Mouse (Mus musculus) kidney, postnatal 10 days (tissue): ENCODE measurements at regions not wholly inside any gene's neighbourhood (a gene's known extent, or its start where the extent isn't known, plus 50 kb on each side); places are given as distances from the start of the nearest gene placed in this dataset.

Experiments used
- DNase-seq: peaks from one replicate; pipeline ENCODE4 v3.0.0; 2021; ENCODE audit warnings: mixed read lengths

DNA sequence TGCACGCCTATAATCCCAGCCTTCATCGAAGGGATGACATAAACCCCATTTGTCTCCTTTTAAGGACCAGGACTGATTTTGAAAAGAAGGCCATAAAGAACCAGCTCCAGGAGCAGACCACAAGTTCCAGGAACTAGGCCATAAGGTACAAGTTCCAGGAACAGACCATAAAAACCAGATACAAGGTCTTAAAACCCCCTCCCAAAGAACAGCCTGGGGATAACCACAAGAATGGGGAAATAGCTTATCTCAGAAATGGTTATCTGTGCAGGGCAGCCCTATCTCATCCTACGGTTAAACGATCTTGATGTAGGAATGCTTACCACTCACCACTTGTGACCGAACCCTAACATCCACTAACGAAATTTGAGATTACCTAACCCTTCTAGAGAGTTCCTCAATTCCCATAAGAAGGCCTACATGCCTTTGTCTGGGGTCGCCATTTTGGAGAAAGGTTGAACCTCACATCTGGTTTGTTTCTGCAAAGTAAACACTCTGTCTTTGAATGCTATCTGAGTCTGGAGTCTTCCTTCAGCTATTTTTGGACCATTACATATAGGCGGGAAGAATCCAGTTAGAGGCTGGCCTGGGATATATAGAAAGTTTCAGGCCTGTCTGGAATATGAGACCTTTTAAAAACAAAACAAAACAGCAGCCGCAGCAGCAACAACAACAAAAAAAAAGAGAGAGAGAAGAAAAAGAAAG is 103.5 kb upstream of the Fut8 start:
- no peak for DNase-seq

GRCm38 (mm10) chr12:77133465-77134305 is 104.2 kb upstream of the Fut8 start:
- no peak for DNase-seq

GRCm38 (mm10) chr12:77131328-77131727 is 106.6 kb upstream of the Fut8 start:
- peak; percentile 14 for DNase-seq

GRCm38 (mm10) chr12:77130526-77130925 is 107.4 kb upstream of the Fut8 start:
- DNase-seq = no peak

GRCm38 (mm10) chr12:77124267-77124666 is 113.7 kb upstream of the Fut8 start:
- no peak for DNase-seq

GRCm38 (mm10) chr12:77113516-77113915 is 124.4 kb upstream of the Fut8 start:
- DNase-seq = no peak

- no peak for DNase-seq
These were observed 125.8 kb upstream of the Fut8 start for GRCm38 (mm10) chr12:77112133-77112532.

DNA sequence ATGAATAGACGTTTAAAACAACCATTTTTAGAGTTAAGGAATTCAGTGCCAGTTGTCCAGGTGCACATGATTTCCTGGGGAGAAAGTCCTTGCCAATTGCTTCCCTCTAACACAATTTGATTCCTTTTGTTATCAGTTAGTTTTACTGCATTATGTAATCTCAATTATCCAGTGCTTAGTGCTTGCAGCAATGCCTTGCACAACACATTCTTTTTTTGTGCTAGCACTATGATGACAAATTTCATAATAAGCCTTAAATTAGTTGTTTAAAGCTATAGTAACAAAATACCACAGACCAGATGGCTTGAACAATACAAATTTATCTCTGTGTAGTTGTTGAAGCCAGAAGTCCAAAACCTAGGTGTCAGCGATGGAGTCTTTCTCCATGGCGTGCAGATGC is 130.7 kb upstream of the Fut8 start:
- DNase-seq = no peak

DNA sequence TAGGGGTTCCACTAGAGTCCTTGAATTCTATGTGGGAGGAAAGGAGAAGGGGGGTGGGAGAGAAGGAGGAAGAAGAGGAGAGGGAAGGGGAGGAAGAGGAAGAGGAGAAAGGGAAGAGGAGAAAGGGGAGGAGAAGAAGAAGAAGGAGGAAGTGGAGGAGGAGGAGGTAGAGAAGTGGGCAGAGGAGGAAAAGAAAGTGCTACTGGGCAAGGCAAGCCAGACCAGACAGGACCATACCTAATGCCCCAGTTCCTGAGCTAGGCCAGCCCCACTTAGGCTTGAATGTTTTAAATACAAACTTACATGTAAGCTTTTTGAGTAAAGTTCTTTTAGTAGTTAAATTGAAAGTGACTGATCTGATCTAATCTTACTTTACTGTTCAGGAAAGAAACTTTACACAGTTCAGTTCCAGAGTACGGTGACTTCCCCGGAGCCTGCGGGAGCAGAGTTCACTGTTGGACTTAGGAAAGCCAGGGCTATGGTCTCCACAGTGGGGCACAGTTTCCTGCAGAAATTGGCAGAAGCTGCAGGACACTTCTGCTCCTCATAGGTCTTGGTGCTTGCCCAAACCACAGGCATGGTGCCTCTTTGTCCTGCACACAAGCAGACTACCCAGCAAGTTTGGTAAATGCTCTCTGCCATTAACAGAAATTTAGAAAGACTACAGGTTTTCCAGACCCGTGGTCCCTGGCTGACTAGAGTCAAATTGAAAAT is 131.9 kb upstream of the Fut8 start:
- DNase-seq = peak; percentile 15

GRCm38 (mm10) chr12:77100482-77100881 is 137.4 kb upstream of the Fut8 start:
- DNase-seq = no peak

- DNase-seq = no peak
These were observed 137.5 kb upstream of the Max start for GRCm38 (mm10) chr12:77099521-77099920.

GRCm38 (mm10) chr12:77098821-77099220 is 136.8 kb upstream of the Max start:
- DNase-seq = no peak

DNA sequence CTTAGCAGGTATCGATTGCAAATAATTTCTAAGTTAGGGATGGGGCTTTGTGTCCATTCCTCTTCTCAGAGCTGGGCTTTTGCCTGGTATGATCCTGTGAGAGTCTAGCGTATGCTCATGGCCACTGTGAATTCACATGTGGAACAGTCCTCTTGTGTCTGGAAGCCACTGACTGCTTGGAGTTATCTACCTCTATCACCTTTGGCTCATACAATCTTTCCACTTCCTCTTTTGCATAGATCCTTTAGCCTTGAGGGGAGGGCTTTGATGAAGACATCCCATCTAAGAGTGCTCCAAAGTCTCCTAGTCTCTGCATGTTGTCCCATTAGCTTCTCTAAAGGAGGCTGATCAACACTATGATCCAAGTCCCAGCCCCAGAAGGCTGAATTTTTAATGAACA is 135.8 kb upstream of the Max start:
- DNase-seq = no peak

DNA sequence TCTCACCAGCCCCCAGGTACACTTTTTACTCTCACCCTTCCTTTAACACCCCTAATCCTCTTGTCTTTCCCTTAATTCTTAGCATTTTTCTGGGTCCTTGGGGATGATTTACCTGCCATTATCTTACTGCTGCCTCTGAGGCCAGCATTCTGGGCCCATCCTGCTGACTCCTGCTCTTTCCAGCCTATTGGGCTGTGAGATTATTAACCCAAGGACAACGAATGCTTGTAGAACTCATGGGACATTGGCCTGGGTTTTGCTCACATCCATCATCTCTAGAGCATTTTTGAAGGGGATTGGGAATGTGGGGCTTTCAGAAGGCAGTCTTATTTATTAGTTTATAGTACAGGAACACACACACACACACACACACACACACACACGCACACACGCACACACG is 134.5 kb upstream of the Max start:
- peak; percentile 11 for DNase-seq

DNA sequence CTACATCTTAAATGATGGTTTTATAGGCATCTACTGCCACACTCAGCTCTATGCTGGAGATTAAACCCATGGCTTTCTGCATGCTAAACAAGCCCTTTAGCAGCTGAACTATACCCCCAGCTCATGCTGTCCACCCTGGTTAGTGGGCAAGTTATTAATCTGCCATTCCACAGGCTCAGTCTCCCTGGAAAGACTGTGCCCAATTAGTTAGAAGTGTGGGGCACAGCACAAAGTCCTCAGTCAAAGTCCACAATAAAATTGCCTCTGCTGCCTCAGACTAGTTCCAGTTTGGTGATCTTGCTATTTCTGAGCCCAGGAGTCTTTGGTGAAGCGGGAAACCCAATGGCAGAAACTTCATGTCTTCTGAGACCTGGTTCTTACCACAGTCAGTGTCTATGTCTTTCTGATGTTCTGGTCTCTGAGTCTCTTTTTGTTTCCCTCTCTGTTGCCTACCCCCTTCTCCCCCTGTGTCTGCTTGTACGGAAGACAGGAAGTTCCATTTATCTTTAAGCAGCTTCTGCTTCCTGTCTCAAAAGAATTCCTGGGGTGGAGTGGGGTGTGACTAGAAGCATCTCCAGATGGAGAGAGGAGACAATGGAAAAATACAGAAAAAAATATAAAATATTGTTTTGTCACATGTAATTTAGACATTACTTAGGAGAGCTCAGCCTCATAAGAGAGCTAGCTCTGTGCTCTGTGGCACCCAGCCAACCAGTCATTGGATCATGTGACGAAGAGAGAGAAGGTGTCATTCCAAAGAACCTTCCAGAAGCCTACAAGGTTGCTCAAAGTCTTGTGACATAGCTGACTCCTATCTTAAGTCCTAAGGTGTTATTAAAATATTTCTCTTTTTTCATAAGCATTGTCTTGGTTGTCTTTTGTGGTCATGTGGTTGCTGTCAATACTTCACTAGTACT is 133.3 kb upstream of the Max start:
- peak; percentile 72 for DNase-seq

DNA sequence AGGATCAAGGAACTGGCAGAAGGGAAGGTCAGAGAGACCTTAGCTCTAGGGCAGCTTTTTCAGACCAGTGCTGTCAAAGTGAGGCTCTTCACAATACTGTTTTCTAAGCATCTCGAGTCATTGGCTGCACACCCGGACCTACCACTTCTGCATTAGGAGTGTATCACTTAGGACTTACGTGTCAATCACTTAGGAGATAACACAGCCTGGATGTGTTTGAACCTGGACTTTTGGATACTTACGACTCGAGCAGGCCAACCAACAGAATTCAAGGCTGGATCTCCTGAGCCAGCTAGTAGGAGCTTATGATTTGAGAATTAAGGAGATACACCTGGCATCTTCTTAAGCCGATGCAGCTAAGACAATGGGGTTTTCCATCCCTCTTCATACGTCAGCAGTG is 132.2 kb upstream of the Max start:
- DNase-seq = no peak

- peak; percentile 78 for DNase-seq
These were observed 130.7 kb upstream of the Max start for GRCm38 (mm10) chr12:77092741-77093140.

- no peak for DNase-seq
These were observed 130.1 kb upstream of the Max start for GRCm38 (mm10) chr12:77092143-77092542.

DNA sequence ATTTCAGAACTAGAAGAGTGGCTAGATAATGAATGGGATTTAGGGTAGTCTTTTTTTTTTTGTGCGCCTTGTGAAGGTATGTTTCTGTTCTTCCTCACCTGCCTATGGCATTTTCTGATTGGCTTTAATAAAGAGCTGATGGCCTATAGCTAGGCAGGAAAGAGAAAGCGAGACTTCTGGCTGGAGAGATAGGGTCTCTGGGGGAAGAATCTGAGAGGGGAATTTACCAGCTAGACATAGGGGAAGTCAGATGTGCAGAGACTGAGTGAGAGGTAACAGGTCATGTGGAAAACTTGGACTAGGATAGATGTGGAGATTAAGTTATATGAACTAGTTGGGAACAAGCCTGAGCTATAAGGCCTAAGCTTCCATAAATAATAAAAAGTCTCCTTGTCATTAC is 129.7 kb upstream of the Max start:
- no peak for DNase-seq

- no peak for DNase-seq
These were observed 128.5 kb upstream of the Max start for GRCm38 (mm10) chr12:77090525-77090924.

DNA sequence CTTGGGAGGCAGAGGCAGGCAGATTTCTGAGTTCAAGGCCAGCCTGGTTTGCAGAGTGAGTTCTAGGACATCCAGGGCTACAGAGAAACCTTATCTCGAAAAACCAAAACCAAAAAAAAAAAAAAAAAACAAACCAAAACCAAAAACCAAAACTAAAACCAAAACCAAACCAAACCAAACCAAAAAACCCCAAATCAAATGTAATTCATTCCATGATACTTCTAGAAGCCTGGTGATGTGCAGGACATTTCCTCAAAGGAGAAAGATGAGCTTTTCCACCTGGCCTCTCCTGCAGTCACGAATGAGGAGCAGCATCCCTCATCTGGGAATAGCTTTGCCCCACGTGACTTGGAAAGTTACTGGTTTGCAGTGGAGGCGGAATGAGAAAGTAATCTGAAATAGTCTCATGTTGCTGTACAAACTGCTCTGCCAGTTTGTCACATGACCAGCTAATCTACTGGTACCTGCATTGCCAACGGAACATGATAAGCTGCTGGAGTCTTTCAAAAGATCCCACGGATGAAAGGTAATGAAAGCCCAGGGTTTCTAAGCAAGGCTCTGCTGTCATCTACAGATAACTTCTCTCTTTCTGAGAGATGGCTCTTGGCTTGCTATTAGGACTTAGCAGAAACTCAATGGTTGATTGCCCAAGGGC is 127.8 kb upstream of the Max start:
- no peak for DNase-seq

GRCm38 (mm10) chr12:77088452-77088851 is 126.5 kb upstream of the Max start:
- peak; percentile 12 for DNase-seq
